Comparison of ENCODE assay signal across 8 mouse cellular contexts in the genomic region with DNA sequence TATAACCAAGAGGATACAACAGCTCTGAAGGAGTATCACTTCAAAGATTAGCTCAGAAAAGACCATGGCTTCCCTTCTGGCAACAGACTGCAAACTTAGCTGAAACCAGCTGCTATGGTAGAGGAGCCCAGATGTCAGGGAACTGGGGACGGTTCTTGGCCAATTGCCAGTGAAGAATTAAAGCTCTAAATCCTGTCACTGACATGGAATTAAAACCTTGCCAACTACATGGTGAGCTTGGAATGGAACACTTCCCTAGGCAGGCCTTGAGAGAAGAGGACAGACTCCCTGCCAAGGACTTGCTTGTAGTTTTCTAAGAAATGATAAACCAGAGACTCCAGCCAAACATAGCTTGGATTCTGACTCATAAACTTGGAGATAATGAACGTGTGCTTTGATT.
A peak's percentile ranks its signal among the peaks of the same experiment; 100 is the strongest.
DNase-seq lines count a peak whose midpoint lies in the region; ATAC-seq lines count a peak whose summit lies in the region.

No protein-coding gene starts in this region.

- no peak overlapping the region for H3K27ac ChIP-seq in heart, embryonic 15.5 days
- no peak overlapping the region for H3K27ac ChIP-seq in liver, embryonic 12.5 days

- no peak overlapping the region for H3K4me2 ChIP-seq in heart, embryonic 15.5 days
- no peak overlapping the region for H3K4me2 ChIP-seq in liver, embryonic 12.5 days

- WGBS in heart, embryonic 15.5 days: 21% methylated on average over 2 of the region's 2 CpGs
- 42% methylated on average over 2 of the region's 2 CpGs for WGBS in liver, embryonic 12.5 days (ENCODE audit: insufficient replicate concordance)

- no peak overlapping the region for H3K4me3 ChIP-seq in heart, embryonic 15.5 days
- no peak overlapping the region for H3K4me3 ChIP-seq in liver, embryonic 12.5 days

- H3K4me1 ChIP-seq in heart, embryonic 15.5 days (replicated peaks): no peaks in the 10 kb centered on the region
- no peaks in the 10 kb centered on the region for H3K4me1 ChIP-seq in liver, embryonic 12.5 days

- DNase-seq in heart, adult 11 months: no peak
- peak; percentile 13 for DNase-seq in retina, adult 2 months (ENCODE audit: low read depth, low spot score)
- DNase-seq in retina, embryonic 14.5 days (ENCODE audit: low spot score): no peak
- peak; percentile 22 to 52 for DNase-seq in left cerebral cortex, postnatal 10 days (ENCODE audit: extremely low spot score in 1 of 2, low spot score in 2 of 2)
- peak; percentile 32 to 61 for DNase-seq in right cerebral cortex, postnatal 10 days (ENCODE audit: low spot score in 2 of 2)

- H3K9me3 ChIP-seq in heart, embryonic 15.5 days (replicated peaks): no peaks in the 10 kb centered on the region
- no peaks in the 10 kb centered on the region; the same call in 1 of the 2 replicates for H3K9me3 ChIP-seq in liver, embryonic 12.5 days (replicated peaks)

- no peaks in the 10 kb centered on the region for H3K36me3 ChIP-seq in heart, embryonic 15.5 days
- H3K36me3 ChIP-seq in liver, embryonic 12.5 days: no peaks in the 10 kb centered on the region

- intact Hi-C loops in left cerebral cortex, postnatal 10 days (cut with DNase I): no loop called here

- H3K27me3 ChIP-seq in heart, embryonic 15.5 days: no peaks in the 10 kb centered on the region
- H3K27me3 ChIP-seq in liver, embryonic 12.5 days (replicated peaks): no peaks in the 10 kb centered on the region

- H3K9ac ChIP-seq in heart, embryonic 15.5 days: no peak overlapping the region
- no peak overlapping the region for H3K9ac ChIP-seq in liver, embryonic 12.5 days

- ATAC-seq in heart, embryonic 15.5 days (replicated peaks; ENCODE audit: insufficient number of reproducible peaks, insufficient read depth, low FRiP score, low read depth): peak; percentile 78
- no peak for ATAC-seq in erythroid progenitor cell, adult 5-6 weeks (replicated peaks; ENCODE audit: low FRiP score, poor library complexity, severe bottlenecking)
- ATAC-seq in liver, embryonic 12.5 days: no peak

Comparison
In these comparisons a context has a peak if more than half of its experiments do, and no peak if none do; other contexts are left out.
1. DNase-seq: peak in retina, adult 2 months (single experiment), left cerebral cortex, postnatal 10 days (2 of 2) and right cerebral cortex, postnatal 10 days (2 of 2); none in heart, adult 11 months (single experiment) and retina, embryonic 14.5 days (single experiment).